ENCODE assay signal across 12 mouse cellular contexts in genomic region chr4:12595801-12596515, GRCm38 (mm10).
A peak's percentile ranks its signal among the peaks of the same experiment; 100 is the strongest.
DNase-seq lines count a peak whose midpoint lies in the region.
"Had no signal": no experiment of that assay in that cellular context is flagged by ENCODE, and none has a peak within 500 bp of the region (broad histone marks: within the 10 kb centered on the region; RNA-seq: fewer than 3 reads in every experiment).

No protein-coding gene starts in this region.

- DNase-seq in layer of hippocampus, adult 9-11 months = peak; percentile 6
- DNase-seq in layer of hippocampus, postnatal 25 days (ENCODE audit: extremely low spot score in 1 of 2, low spot score in 1 of 2) = no peak
- peak; percentile 57 for DNase-seq in embryo, embryonic 10.5 days (ENCODE audit: low spot score)
- peak; percentile 15 to 69 for DNase-seq in frontal cortex, adult 2 months (ENCODE audit: extremely low spot score in 1 of 2, low spot score in 1 of 2)
- DNase-seq in mesoderm, embryonic 11.5 days (ENCODE audit: low read depth, low spot score) = peak; percentile 46
- no peak for DNase-seq in spleen, adult 12 weeks (ENCODE audit: low spot score)
- no peak for DNase-seq in yolk sac, embryonic 10.5 days (ENCODE audit: low spot score)
- no peak for DNase-seq in cerebellum, postnatal 10 days
- DNase-seq: adrenal gland, postnatal 10 days; cerebellum, adult 18-20 months; lung, postnatal 14 days; retina, postnatal 1 day had no signal

Comparison
In these comparisons a context has a peak if more than half of its experiments do, and no peak if none do; other contexts are left out.
1. DNase-seq: peak in layer of hippocampus, adult 9-11 months (single experiment), embryo, embryonic 10.5 days (single experiment), frontal cortex, adult 2 months (2 of 2) and mesoderm, embryonic 11.5 days (single experiment); none in layer of hippocampus, postnatal 25 days (0 of 2), spleen, adult 12 weeks (single experiment), yolk sac, embryonic 10.5 days (single experiment) and cerebellum, postnatal 10 days (0 of 2).